Mouse (Mus musculus): ENCODE results near the gene Nemp1. TPM values are rescaled to one million over a fixed set of nuclear protein-coding genes. Genes with fewer than 3 reads are reported as not detected.

Nemp1 gene
- polyA plus RNA-seq, 1 experiment from 2014 or later: 9.2 TPM

GRCm38 (mm10) chr10:127745886-127746285, 79.2 kb downstream of the Nemp1 start:
- ATAC-seq (ENCODE audit: insufficient number of reproducible peaks, low FRiP score): no peak
- no peak overlapping the region for H3K9ac ChIP-seq
- H3K27ac ChIP-seq (ENCODE audit: poor library complexity, severe bottlenecking): no peak overlapping the region
- no peak overlapping the region for H3K4me3 ChIP-seq
- H3K36me3 ChIP-seq: peaks cover 71% of the 10 kb centered on the region
- H3K9me3 ChIP-seq (replicated peaks): no peaks in the 10 kb centered on the region
- WGBS: 68% methylated on average over 5 of the region's 5 CpGs
- H3K27me3 ChIP-seq (replicated peaks): no peaks in the 10 kb centered on the region
- H3K4me2 ChIP-seq: no peak overlapping the region
- peaks cover 31% of the 10 kb centered on the region for H3K4me1 ChIP-seq (replicated peaks)

GRCm38 (mm10) chr10:127747254-127747653, 80.6 kb downstream of the Nemp1 start:
- Histone ChIP-seq H3K4me2 (peak overlapping the region; percentile 61), H3K4me1 (replicated peaks) (peaks cover 31% of the 10 kb centered on the region), H3K9ac (peak overlapping the region; percentile 44; the same call in 1 of the 2 replicates), H3K4me3 (peak overlapping the region; percentile 48; the same call in 1 of the 2 replicates), H3K9me3 (replicated peaks) (no peaks in the 10 kb centered on the region), H3K27me3 (replicated peaks) (no peaks in the 10 kb centered on the region), H3K36me3 (peaks cover 60% of the 10 kb centered on the region), H3K27ac (ENCODE audit: poor library complexity, severe bottlenecking) (peak overlapping the region; percentile 45)
- ATAC-seq (ENCODE audit: insufficient number of reproducible peaks, low FRiP score): no peak
- WGBS: 70% methylated on average over 8 of the region's 8 CpGs

GRCm38 (mm10) chr10:127748847-127749612, 82.3 kb downstream of the Nemp1 start:
- no peaks in the 10 kb centered on the region for H3K27me3 ChIP-seq (replicated peaks)
- peak overlapping the region; percentile 48 for H3K4me3 ChIP-seq
- H3K9me3 ChIP-seq (replicated peaks): no peaks in the 10 kb centered on the region
- H3K9ac ChIP-seq: peak overlapping the region; percentile 72
- peak overlapping the region; percentile 75 for H3K27ac ChIP-seq (ENCODE audit: poor library complexity, severe bottlenecking)
- 5% methylated on average over 8 of the region's 8 CpGs for WGBS
- ATAC-seq (ENCODE audit: insufficient number of reproducible peaks, low FRiP score): no peak
- H3K4me1 ChIP-seq (replicated peaks): peaks cover 31% of the 10 kb centered on the region
- H3K4me2 ChIP-seq: peak overlapping the region; percentile 61
- peaks cover 42% of the 10 kb centered on the region for H3K36me3 ChIP-seq

GRCm38 (mm10) chr10:127750136-127750777, 83.6 kb downstream of the Nemp1 start:
- Histone ChIP-seq H3K27me3 (replicated peaks) (no peaks in the 10 kb centered on the region), H3K4me1 (replicated peaks) (peaks cover 41% of the 10 kb centered on the region), H3K9ac (peak overlapping the region; percentile 72), H3K4me3 (peak overlapping the region; percentile 48), H3K27ac (ENCODE audit: poor library complexity, severe bottlenecking) (peak overlapping the region; percentile 75), H3K36me3 (peaks cover 30% of the 10 kb centered on the region), H3K4me2 (peak overlapping the region; percentile 61), H3K9me3 (replicated peaks) (no peaks in the 10 kb centered on the region)
- WGBS: 42% methylated on average over 24 of the region's 24 CpGs
- ATAC-seq (ENCODE audit: insufficient number of reproducible peaks, low FRiP score): no peak

Other genes starting within 250 kb of the Nemp1 start
- 0.50 and 1.1 TPM in 2 replicates for gene Stac3, start 165.2 kb upstream of the Nemp1 start, polyA plus RNA-seq (2016; fragmentation: Nextera tagmentation; extraction: Ambion mirVana)
- gene Ndufa4l2, start 151.9 kb upstream of the Nemp1 start, polyA plus RNA-seq (2016; fragmentation: Nextera tagmentation; extraction: Ambion mirVana): 19.5 and 24.4 TPM in 2 replicates
- gene Shmt2, start 144.5 kb upstream of the Nemp1 start, polyA plus RNA-seq (2016; fragmentation: Nextera tagmentation; extraction: Ambion mirVana): 80.4 and 83.8 TPM in 2 replicates
- 0.33 and 0.65 TPM in 2 replicates for gene Nxph4, start 132.3 kb upstream of the Nemp1 start, polyA plus RNA-seq (2016; fragmentation: Nextera tagmentation; extraction: Ambion mirVana)
- gene Lrp1, start 45.8 kb upstream of the Nemp1 start, polyA plus RNA-seq (2016; fragmentation: Nextera tagmentation; extraction: Ambion mirVana): 43.3 and 46.1 TPM in 2 replicates
- gene Stat6, start 23.9 kb upstream of the Nemp1 start, polyA plus RNA-seq (2016; fragmentation: Nextera tagmentation; extraction: Ambion mirVana): 27.8 and 28.2 TPM in 2 replicates
- 13.4 and 13.7 TPM in 2 replicates for gene Nab2, start 1.7 kb downstream of the Nemp1 start, polyA plus RNA-seq (2016; fragmentation: Nextera tagmentation; extraction: Ambion mirVana)
- gene Myo1a, start 38.3 kb downstream of the Nemp1 start, polyA plus RNA-seq (2016; fragmentation: Nextera tagmentation; extraction: Ambion mirVana): 0.22 and 0.32 TPM in 2 replicates
- gene Tac2, start 57.6 kb downstream of the Nemp1 start, polyA plus RNA-seq (2016; fragmentation: Nextera tagmentation; extraction: Ambion mirVana): 4.4 and 16.9 TPM in 2 replicates
- gene Zbtb39, start 72.6 kb downstream of the Nemp1 start, polyA plus RNA-seq (2016; fragmentation: Nextera tagmentation; extraction: Ambion mirVana): 2.5 TPM in 2 replicates
- 22.2 and 23.4 TPM in 2 replicates for gene Gpr182, start 84.8 kb downstream of the Nemp1 start, polyA plus RNA-seq (2016; fragmentation: Nextera tagmentation; extraction: Ambion mirVana)
- not detected in 2 replicates for gene Rdh1, start 92.8 kb downstream of the Nemp1 start, polyA plus RNA-seq (2016; fragmentation: Nextera tagmentation; extraction: Ambion mirVana)
- not detected in 2 replicates for gene Rdh16f1, start 92.9 kb downstream of the Nemp1 start, polyA plus RNA-seq (2016; fragmentation: Nextera tagmentation; extraction: Ambion mirVana)
- 0.06 and 0.10 TPM in 2 replicates for gene Rdh9, start 109.5 kb downstream of the Nemp1 start, polyA plus RNA-seq (2016; fragmentation: Nextera tagmentation; extraction: Ambion mirVana)
- not detected in 2 replicates for gene Rdh16, start 134.3 kb downstream of the Nemp1 start, polyA plus RNA-seq (2016; fragmentation: Nextera tagmentation; extraction: Ambion mirVana)
- not detected in 2 replicates for gene Rdh19, start 183.0 kb downstream of the Nemp1 start, polyA plus RNA-seq (2016; fragmentation: Nextera tagmentation; extraction: Ambion mirVana)
- not detected in 2 replicates for gene Rdh16f2, start 199.6 kb downstream of the Nemp1 start, polyA plus RNA-seq (2016; fragmentation: Nextera tagmentation; extraction: Ambion mirVana)
- gene Rdh7, start 221.9 kb downstream of the Nemp1 start, polyA plus RNA-seq (2016; fragmentation: Nextera tagmentation; extraction: Ambion mirVana): not detected in 2 replicates
- not detected in 2 replicates for gene Sdr9c7, start 231.6 kb downstream of the Nemp1 start, polyA plus RNA-seq (2016; fragmentation: Nextera tagmentation; extraction: Ambion mirVana)